Mouse (Mus musculus) small intestine, adult 2 months (tissue): ENCODE measurements around the gene Lcn10. TPM values are rescaled to one million over a fixed set of nuclear protein-coding genes. Genes with fewer than 3 reads are reported as not detected.

Source experiments
- H3K27ac ChIP-seq: fragments of 200-500 bp; 2 replicates; pipeline ENCODE4 v1.5.1; 2012; ENCODE audit warnings: low read depth, low read length, control low read depth, inconsistent platforms; ENCODE audit not compliant: insufficient read depth
- H3K27me3 ChIP-seq: fragments of 200-500 bp; 2 replicates; pipeline ENCODE4 v1.6.1; 2012; ENCODE audit warnings: mild to moderate bottlenecking, moderate library complexity, low read length, inconsistent platforms; ENCODE audit not compliant: control insufficient read depth, insufficient read depth
- H3K36me3 ChIP-seq: fragments of 200-500 bp; 2 replicates; pipeline ENCODE4 v1.6.1; 2012; ENCODE audit warnings: mild to moderate bottlenecking, low read length, control low read depth, inconsistent platforms; ENCODE audit not compliant: control insufficient read depth, insufficient read depth
- H3K4me1 ChIP-seq: fragments of 200-500 bp; 2 replicates; pipeline ENCODE4 v1.6.1; 2012; ENCODE audit warnings: low read length, inconsistent platforms, mixed read lengths; ENCODE audit not compliant: control insufficient read depth, insufficient read depth, insufficient read length
- H3K4me3 ChIP-seq: fragments of 200-500 bp; 2 replicates; pipeline ENCODE4 v1.5.1; 2012; ENCODE audit warnings: low read depth, mild to moderate bottlenecking, control low read depth, inconsistent platforms, low read length, moderate library complexity
- CTCF ChIP-seq: fragments of 200-500 bp; IDR thresholded peaks from 2 replicates; pipeline ENCODE4 v1.5.1; 2012; ENCODE audit warnings: low read depth, mild to moderate bottlenecking, control low read depth, inconsistent platforms, low read length, moderate library complexity, mixed read lengths; ENCODE audit not compliant: insufficient replicate concordance, insufficient read length; ENCODE audit errors: extremely low read depth
- POLR2A ChIP-seq: fragments of 200-500 bp; IDR thresholded peaks from 2 replicates; pipeline ENCODE4 v1.6.1; 2012; ENCODE audit warnings: low read depth, mild to moderate bottlenecking, control low read depth, inconsistent platforms, low read length, moderate library complexity
- WGBS: fragments of 180-500 bp; shearing (Covaris S2); methylation state at CpG from one replicate; pipeline ENCODE4 v1.1.7; 2018; 5-methylcytosine and 5-hydroxymethylcytosine counted together
- polyA plus RNA-seq: library from polyadenylated mRNA; depleted of rRNA; stranded (reverse); fragments of >200 nt; gene quantifications from 2 replicates; pipeline ENCODE4 v1.2.3, GENCODE M21; 2012; rRNA removed

The Lcn10 gene
- polyA plus RNA-seq, result not detected in 2 replicates

DNA sequence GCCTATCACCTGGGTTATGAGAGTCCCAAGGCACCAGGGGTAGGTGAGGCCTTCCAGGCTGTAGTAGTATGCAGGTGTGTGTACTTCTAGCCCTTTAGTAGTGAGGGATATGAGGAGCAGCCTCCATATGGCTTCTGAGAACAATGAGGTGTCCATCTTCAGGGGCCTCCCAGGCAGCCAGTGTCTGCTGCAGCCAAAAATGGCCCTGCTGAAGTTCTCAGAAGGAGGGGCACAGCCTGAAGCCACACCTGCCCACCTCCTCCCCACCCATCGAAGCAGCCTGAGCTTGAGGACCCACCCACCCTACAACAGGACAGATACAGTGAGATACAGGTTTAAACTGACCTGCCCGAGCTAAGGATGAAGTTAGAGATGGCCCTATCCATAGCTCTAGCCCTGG is at the start of gene Lcn10:
Gene Lcn10 (plus strand): TSS at position 301 of the 400 bp plus-strand sequence.
- no peak for TF ChIP-seq POLR2A
- no peak for TF ChIP-seq CTCF

DNA sequence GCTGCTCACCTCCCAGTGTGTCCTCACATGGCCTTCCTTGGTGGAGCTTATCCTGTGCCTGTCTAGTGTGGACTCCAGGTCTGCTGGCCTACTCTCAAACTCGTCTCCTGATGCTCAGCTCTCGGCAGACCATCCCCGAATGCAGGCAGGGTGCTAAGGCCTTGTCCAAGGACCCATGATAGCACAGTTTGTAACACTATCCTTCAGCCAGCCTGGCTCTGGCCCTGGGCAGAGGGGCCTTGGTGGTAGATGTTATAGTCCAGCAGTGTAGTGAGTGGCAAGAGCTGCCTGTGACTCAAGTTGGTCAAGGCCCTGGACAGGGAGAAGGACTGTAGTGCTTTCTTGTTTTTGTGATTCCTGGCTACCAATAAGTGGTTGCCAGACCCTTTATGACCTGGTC is 48.9 kb upstream of the Lcn10 start:
- Histone ChIP-seq H3K4me3 (no peak overlapping the region), H3K27me3 (no peaks in the 10 kb centered on the region), H3K27ac (no peak overlapping the region), H3K36me3 (no peaks in the 10 kb centered on the region), H3K4me1 (no peaks in the 10 kb centered on the region)
- no peak for TF ChIP-seq POLR2A
- no peak for TF ChIP-seq CTCF
- WGBS, result 80% methylated on average over 3 of the region's 3 CpGs

More for the DNA sequence above, at the start of gene Lcn10:
- Histone ChIP-seq H3K4me3 (no peak within 1 kb of the TSS), H3K4me1 (no peaks in the 10 kb centered on the region), H3K36me3 (no peaks in the 10 kb centered on the region), H3K27ac (no peak within 1 kb of the TSS), H3K27me3 (no peaks in the 10 kb centered on the region)
- 52% methylated on average over 2 of the region's 2 CpGs for WGBS

DNA sequence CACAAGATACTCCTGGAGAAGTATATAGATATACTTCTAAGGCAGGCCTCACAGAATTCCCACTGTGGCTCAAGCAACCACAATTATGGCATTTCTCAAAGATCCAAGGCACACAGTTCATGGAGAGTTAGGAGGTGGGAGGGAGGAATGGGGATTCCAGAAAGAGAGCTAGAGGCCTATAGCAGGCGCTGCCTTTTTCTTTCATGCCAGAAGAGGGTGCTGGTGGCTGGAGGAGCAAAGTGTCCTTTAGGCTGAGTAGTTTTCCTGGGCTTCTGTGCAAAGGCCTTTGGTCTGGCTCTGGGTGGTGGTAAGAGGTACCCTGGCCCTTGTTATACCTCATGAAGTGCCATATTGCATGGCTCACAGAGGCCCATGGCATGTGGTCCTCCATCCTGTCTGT is 48.5 kb upstream of the Lcn10 start:
- TF ChIP-seq CTCF, result no peak
- no peak for TF ChIP-seq POLR2A
- Histone ChIP-seq H3K4me3 (no peak overlapping the region), H3K36me3 (no peaks in the 10 kb centered on the region), H3K4me1 (no peaks in the 10 kb centered on the region), H3K27ac (no peak overlapping the region), H3K27me3 (no peaks in the 10 kb centered on the region)
- 56% methylated on average over 1 of the region's 1 CpGs for WGBS

DNA sequence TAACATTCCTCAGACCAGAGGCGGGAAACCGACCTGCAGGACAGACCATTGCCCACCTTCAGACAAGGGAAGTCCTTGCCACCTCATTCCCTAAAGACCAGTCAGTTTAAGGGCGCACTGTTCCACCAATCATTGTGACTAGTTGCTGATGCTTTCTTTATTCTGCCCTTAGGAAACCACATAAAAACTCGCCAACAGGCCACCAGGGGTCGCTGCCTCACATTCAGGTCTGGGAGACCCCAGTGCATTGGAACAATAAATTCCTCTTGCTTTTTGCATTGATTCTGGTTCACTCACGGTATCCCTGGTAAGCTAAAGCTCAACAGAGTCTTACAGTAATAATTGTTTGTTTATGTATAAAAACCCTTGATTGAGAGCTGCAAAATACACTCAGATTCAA is 42.6 kb upstream of the Lcn10 start:
- Histone ChIP-seq H3K36me3 (no peaks in the 10 kb centered on the region), H3K4me3 (no peak overlapping the region), H3K27ac (no peak overlapping the region), H3K4me1 (no peaks in the 10 kb centered on the region), H3K27me3 (no peaks in the 10 kb centered on the region)
- TF ChIP-seq CTCF, result peak; percentile 54; the same call in 1 of the 2 replicates
- no peak for TF ChIP-seq POLR2A
- WGBS, result 19% methylated on average over 6 of the region's 6 CpGs

DNA sequence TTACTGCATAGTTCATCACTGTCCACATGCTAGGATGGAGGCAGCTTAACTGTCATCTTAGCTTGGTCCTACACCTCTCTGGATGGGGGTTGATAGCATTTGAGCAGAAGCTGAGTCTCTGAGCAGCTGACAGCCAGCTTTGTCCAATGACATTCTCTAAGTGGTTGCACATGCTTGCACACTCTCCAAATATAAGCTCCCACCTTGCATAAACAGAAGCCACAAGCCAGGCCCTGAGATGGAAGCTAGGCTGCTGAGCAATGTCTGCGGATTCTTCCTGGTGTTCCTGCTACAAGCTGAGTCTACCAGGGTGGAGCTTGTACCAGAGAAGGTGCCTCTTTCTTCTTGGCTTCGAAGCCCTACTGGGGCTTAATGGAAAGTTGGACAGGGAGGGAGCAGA is 29.6 kb upstream of the Lcn10 start, which contains the start of gene Lcn8:
Gene Lcn8 (plus strand): TSS at position 219 of the 400 bp plus-strand sequence.
- no peak for TF ChIP-seq POLR2A
- TF ChIP-seq CTCF, result no peak
- Histone ChIP-seq H3K4me3 (no peak within 1 kb of the TSS), H3K27me3 (no peaks in the 10 kb centered on the region), H3K36me3 (no peaks in the 10 kb centered on the region), H3K27ac (no peak within 1 kb of the TSS), H3K4me1 (no peaks in the 10 kb centered on the region)
- WGBS, result 61% methylated on average over 2 of the region's 2 CpGs

DNA sequence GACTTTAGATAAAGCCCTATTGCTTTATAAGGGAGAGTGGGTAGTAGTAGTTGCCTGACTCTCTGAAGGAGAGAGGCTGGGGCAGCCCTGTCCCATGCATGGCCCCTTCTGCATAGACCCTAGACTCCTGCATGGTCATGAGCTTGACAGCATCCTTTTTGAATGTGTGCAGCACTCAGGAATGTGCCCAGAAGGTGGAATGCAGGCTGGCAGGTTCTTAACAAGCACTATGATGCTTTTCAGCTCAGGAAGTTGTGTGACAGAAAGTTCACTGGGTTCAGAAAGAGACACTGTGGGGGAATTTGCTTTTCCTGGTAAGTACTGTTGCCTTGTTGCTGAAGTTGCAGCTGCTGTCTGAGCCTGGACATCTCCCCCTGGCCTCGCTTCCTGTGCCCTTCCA is 28.0 kb upstream of the Lcn10 start:
- WGBS, result 40% methylated on average over 1 of the region's 1 CpGs
- Histone ChIP-seq H3K36me3 (no peaks in the 10 kb centered on the region), H3K27me3 (no peaks in the 10 kb centered on the region), H3K4me1 (peaks cover 3% of the 10 kb centered on the region; the same call in 1 of the 2 replicates), H3K4me3 (no peak overlapping the region), H3K27ac (no peak overlapping the region)
- TF ChIP-seq POLR2A, result no peak
- TF ChIP-seq CTCF, result no peak

DNA sequence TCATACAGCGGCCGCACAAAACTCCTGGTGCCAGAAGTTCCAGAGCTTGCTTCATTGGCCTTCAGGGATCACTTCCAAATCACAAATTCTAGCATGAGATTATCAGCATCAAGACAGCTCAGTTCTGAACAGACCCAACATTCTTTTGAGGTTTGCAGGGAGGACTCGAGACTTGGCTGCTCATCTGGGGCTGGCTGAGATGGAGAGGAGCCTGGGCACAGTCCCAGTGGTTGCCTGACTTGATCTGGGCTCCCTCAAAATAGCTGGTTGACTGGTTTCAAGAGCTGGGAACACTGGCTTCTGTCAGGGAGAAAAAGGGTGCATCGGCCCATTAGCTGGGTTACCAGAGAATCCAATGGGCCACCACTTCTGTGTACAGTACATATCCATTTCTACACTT is 25.8 kb upstream of the Lcn10 start:
- Histone ChIP-seq H3K4me1 (peaks cover 3% of the 10 kb centered on the region; the same call in 1 of the 2 replicates), H3K4me3 (no peak overlapping the region), H3K27me3 (no peaks in the 10 kb centered on the region), H3K36me3 (no peaks in the 10 kb centered on the region), H3K27ac (no peak overlapping the region)
- TF ChIP-seq POLR2A (no peak), CTCF (no peak)
- 84% methylated on average over 4 of the region's 4 CpGs for WGBS

DNA sequence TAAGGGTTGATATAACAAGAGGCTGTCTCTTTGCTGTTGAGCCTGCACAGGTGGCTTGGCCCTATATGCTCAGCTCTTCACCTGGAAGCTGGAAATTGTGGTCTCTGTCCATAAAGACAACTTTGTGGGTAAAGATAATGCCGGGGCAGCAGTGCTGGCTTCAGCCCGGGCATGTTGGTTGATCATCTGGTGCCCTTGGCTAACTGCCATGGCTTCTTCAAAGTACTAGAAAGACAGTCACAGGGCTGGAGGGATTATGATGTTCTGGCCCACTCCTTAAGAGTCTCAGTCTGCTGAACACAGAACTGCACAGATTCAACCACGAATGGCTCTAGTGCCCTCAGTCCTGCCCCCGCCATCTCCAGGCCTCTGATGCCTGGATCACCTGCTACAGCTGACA is 25.3 kb upstream of the Lcn10 start:
- H3K36me3 ChIP-seq, result no peaks in the 10 kb centered on the region
- peaks cover 3% of the 10 kb centered on the region; the same call in 1 of the 2 replicates for H3K4me1 ChIP-seq
- WGBS, result 61% methylated on average over 4 of the region's 4 CpGs
- no peak overlapping the region for H3K4me3 ChIP-seq
- H3K27ac ChIP-seq, result no peak overlapping the region
- no peak for TF ChIP-seq POLR2A
- TF ChIP-seq CTCF, result no peak
- H3K27me3 ChIP-seq, result no peaks in the 10 kb centered on the region
